Mouse (Mus musculus): ENCODE measurements around the gene Cfap299.

- TF ChIP-seq POLR2A (IDR thresholded peaks at IDR 0.05; ENCODE audit: borderline replicate concordance, extremely low read depth, insufficient read depth, insufficient read length, poor library complexity, severe bottlenecking) (no peak), CTCF (IDR thresholded peaks at IDR 0.05; ENCODE audit: borderline replicate concordance, extremely low read depth, insufficient read depth, insufficient read length) (no peak)
These were observed 147.4 kb downstream of the Cfap299 start for GRCm38 (mm10) chr5:98476539-98476938.

Measured in brain, embryonic 14.5 days (tissue).